Mouse (Mus musculus): Measurements from ENCODE around the gene Adamts13.

DNA sequence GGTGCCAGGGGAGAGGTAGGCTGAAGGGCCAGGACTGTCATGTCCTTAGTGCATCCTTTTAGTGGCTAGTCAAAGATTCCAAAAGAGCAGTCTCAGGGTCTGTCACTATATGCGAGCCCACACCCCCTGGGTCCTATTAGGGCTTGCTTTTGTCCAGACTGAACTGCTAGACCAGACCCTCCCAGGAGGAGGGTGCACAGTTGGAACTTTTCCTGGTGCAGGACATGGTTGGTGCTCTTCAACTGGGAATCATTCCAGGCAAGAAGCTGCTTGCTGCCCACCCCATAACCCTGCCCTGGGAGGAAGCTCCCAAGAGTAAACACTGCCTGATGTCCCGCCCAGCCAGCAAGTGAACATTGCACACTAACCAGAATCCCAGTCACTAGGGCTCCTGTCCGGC is at the start of gene Adamts13:
- no peak for TF ChIP-seq POLR2A (IDR thresholded peaks at IDR 0.05; ENCODE audit: borderline replicate concordance, control insufficient read depth, low read depth, low read length)
- no peak for TF ChIP-seq CTCF (IDR thresholded peaks at IDR 0.05; ENCODE audit: control insufficient read depth, insufficient read depth, low read length)

Data from bone marrow, adult 2 months (tissue).